Mouse (Mus musculus) embryonic facial prominence, embryonic 11.5 days (tissue): Measurements from ENCODE around the gene Cd207. TPM values are rescaled to one million over a fixed set of nuclear protein-coding genes. Genes with fewer than 3 reads are reported as not detected.
A peak's percentile ranks its signal among the peaks of the same experiment; 100 is the strongest.
"Not testable (repeated sequence)": the region's sequence is repeated elsewhere in the genome, so short reads cannot be mapped to it uniquely, and the experiment has no call there.

Experiments used
- ATAC-seq: fragments of 200-750 bp; cut with Nextera tagmentation; replicated peaks from 2 replicates; pipeline ENCODE4 v1.8.0; 2017; ENCODE audit warnings: low read depth; ENCODE audit not compliant: insufficient number of reproducible peaks, low FRiP score, low TSS enrichment
- DNase-seq: peaks from one replicate; pipeline ENCODE4 v3.0.0-alpha.2; 2015; ENCODE audit warnings: low spot score
- H3K27ac ChIP-seq: fragments of 300-500 bp; sonication (generic); replicated peaks from 2 replicates; pipeline ENCODE4 v1.5.1; 2014; ENCODE audit warnings: mild to moderate bottlenecking, low read depth, low read length, control low read depth
- H3K27me3 ChIP-seq: fragments of 300-500 bp; sonication (generic); 2 replicates; pipeline ENCODE4 v1.6.1; 2014; ENCODE audit warnings: mild to moderate bottlenecking, low read length, moderate library complexity, mixed read lengths; ENCODE audit not compliant: control insufficient read depth, insufficient read depth
- H3K36me3 ChIP-seq: fragments of 300-500 bp; sonication (generic); replicated peaks from 2 replicates; pipeline ENCODE4 v1.6.1; 2014; ENCODE audit warnings: low read depth, mild to moderate bottlenecking, low read length, moderate library complexity, mixed read lengths; ENCODE audit not compliant: control insufficient read depth, insufficient read depth
- H3K4me1 ChIP-seq: fragments of 300-500 bp; sonication (generic); 2 replicates; pipeline ENCODE4 v1.6.1; 2014; ENCODE audit warnings: low read length, mixed read lengths; ENCODE audit not compliant: control insufficient read depth, insufficient read depth
- H3K4me2 ChIP-seq: fragments of 300-500 bp; sonication (generic); 2 replicates; pipeline ENCODE4 v1.6.1; 2014; ENCODE audit warnings: low read depth, mild to moderate bottlenecking, control low read depth, low read length, moderate library complexity
- H3K4me3 ChIP-seq: fragments of 300-500 bp; sonication (generic); 2 replicates; pipeline ENCODE4 v1.5.1; 2014; ENCODE audit warnings: low read depth, low read length, control low read depth
- H3K9ac ChIP-seq: fragments of 300-500 bp; sonication (generic); replicated peaks from 2 replicates; pipeline ENCODE4 v1.6.1; 2014; ENCODE audit warnings: mild to moderate bottlenecking, control low read depth, low read length
- H3K9me3 ChIP-seq: fragments of 300-500 bp; sonication (generic); replicated peaks from 2 replicates; pipeline ENCODE4 v1.6.1; 2016; ENCODE audit warnings: mild to moderate bottlenecking, low read length, inconsistent platforms, mixed read lengths; ENCODE audit not compliant: control insufficient read depth
- WGBS: fragments of 180-500 bp; shearing (Covaris S2); extraction: QIAGEN DNeasy Blood & Tissue Kit; methylation state at CpG from one replicate; pipeline ENCODE4 v1.1.7; 2014; 5-methylcytosine and 5-hydroxymethylcytosine counted together
- polyA plus RNA-seq: library from polyadenylated mRNA; unstranded; fragments of >200 nt; fragmentation: Nextera tagmentation; extraction: Ambion mirVana; gene quantifications from 2 replicates; pipeline ENCODE4 v1.2.1, GENCODE M21; 2014

The Cd207 gene
- polyA plus RNA-seq, 1 experiment from 2014 or later, result not detected

GRCm38 (mm10) chr6:83646715-83647114, 30.9 kb downstream of the Cd207 start:
- no peak overlapping the region for H3K4me3 ChIP-seq
- WGBS, result 89% methylated on average over 10 of the region's 10 CpGs
- no peaks in the 10 kb centered on the region for H3K36me3 ChIP-seq
- no peak overlapping the region for H3K27ac ChIP-seq
- H3K9me3 ChIP-seq, result no peaks in the 10 kb centered on the region
- H3K4me2 ChIP-seq, result no peak overlapping the region
- no peaks in the 10 kb centered on the region for H3K4me1 ChIP-seq
- ATAC-seq, result no peak
- H3K9ac ChIP-seq, result no peak overlapping the region
- no peaks in the 10 kb centered on the region for H3K27me3 ChIP-seq
- DNase-seq, result no peak

GRCm38 (mm10) chr6:83635329-83635728, 42.3 kb downstream of the Cd207 start:
- H3K36me3 ChIP-seq, result no peaks in the 10 kb centered on the region
- H3K9me3 ChIP-seq, result no peaks in the 10 kb centered on the region
- H3K27ac ChIP-seq, result no peak overlapping the region
- H3K27me3 ChIP-seq, result no peaks in the 10 kb centered on the region
- DNase-seq (no peak), ATAC-seq (no peak)
- 79% methylated on average over 1 of the region's 1 CpGs for WGBS
- no peak overlapping the region for H3K4me3 ChIP-seq
- H3K9ac ChIP-seq, result no peak overlapping the region
- H3K4me2 ChIP-seq, result no peak overlapping the region
- no peaks in the 10 kb centered on the region for H3K4me1 ChIP-seq

GRCm38 (mm10) chr6:83634631-83635030, 43.0 kb downstream of the Cd207 start:
- DNase-seq, H3K4me1 ChIP-seq, H3K4me3 ChIP-seq, ATAC-seq, H3K27ac ChIP-seq, H3K9ac ChIP-seq, H3K4me2 ChIP-seq, H3K36me3 ChIP-seq, H3K9me3 ChIP-seq, H3K27me3 ChIP-seq: not testable (repeated sequence)
- 81% methylated on average over 4 of the region's 4 CpGs for WGBS

- not testable (repeated sequence) for H3K9ac ChIP-seq, H3K27ac ChIP-seq, H3K27me3 ChIP-seq, H3K9me3 ChIP-seq, H3K4me3 ChIP-seq, DNase-seq, H3K36me3 ChIP-seq, H3K4me2 ChIP-seq, H3K4me1 ChIP-seq
- WGBS, result 34% methylated on average over 5 of the region's 5 CpGs
- ATAC-seq, result 0 out of 2 replicates have a peak, but pooled peaks have one; percentile 34
These were observed 43.6 kb downstream of the Cd207 start for GRCm38 (mm10) chr6:83634106-83634505.

GRCm38 (mm10) chr6:83631815-83632214, 45.8 kb downstream of the Cd207 start:
- Histone ChIP-seq H3K36me3 (no peaks in the 10 kb centered on the region), H3K4me3 (no peak overlapping the region), H3K27ac (no peak overlapping the region), H3K9me3 (no peaks in the 10 kb centered on the region), H3K9ac (no peak overlapping the region), H3K27me3 (no peaks in the 10 kb centered on the region), H3K4me1 (no peaks in the 10 kb centered on the region), H3K4me2 (no peak overlapping the region)
- 72% methylated on average over 4 of the region's 4 CpGs for WGBS
- ATAC-seq (no peak), DNase-seq (no peak)

GRCm38 (mm10) chr6:83626781-83627180, 50.9 kb downstream of the Cd207 start:
- 64% methylated on average over 17 of the region's 17 CpGs for WGBS

More at GRCm38 (mm10) chr6:83626781-83627180, 50.9 kb downstream of the Cd207 start:
- H3K4me1 ChIP-seq, result no peaks in the 10 kb centered on the region
- no peak overlapping the region for H3K27ac ChIP-seq
- no peak for DNase-seq
- ATAC-seq, result no peak
- H3K27me3 ChIP-seq, result no peaks in the 10 kb centered on the region
- no peak overlapping the region for H3K4me3 ChIP-seq
- H3K9me3 ChIP-seq, result no peaks in the 10 kb centered on the region
- H3K9ac ChIP-seq, result no peak overlapping the region
- no peak overlapping the region for H3K4me2 ChIP-seq
- H3K36me3 ChIP-seq, result no peaks in the 10 kb centered on the region

Other genes with a start within 250 kb of the Cd207 start
- 24.3 and 27.9 TPM in 2 replicates for gene Tet3, start 218.8 kb downstream of the Cd207 start, polyA plus RNA-seq
- gene Dguok, start 170.9 kb downstream of the Cd207 start, polyA plus RNA-seq, result 56.1 and 66.2 TPM in 2 replicates
- 2.4 and 3.9 TPM in 2 replicates for gene Actg2, start 141.6 kb downstream of the Cd207 start, polyA plus RNA-seq
- gene Stambp, start 105.1 kb downstream of the Cd207 start, polyA plus RNA-seq, result 20.9 and 24.5 TPM in 2 replicates
- gene Clec4f, start 21.7 kb downstream of the Cd207 start, polyA plus RNA-seq, result not detected in 2 replicates
- gene Vax2, start 33.4 kb upstream of the Cd207 start, polyA plus RNA-seq, result 2.0 and 8.4 TPM in 2 replicates
- gene Atp6v1b1, start 65.1 kb upstream of the Cd207 start, polyA plus RNA-seq, result 0.22 TPM in 1 of 2 replicates, not detected in the other
- gene Ankrd53, start 84.8 kb upstream of the Cd207 start, polyA plus RNA-seq, result not detected in 2 replicates
- gene Tex261, start 98.0 kb upstream of the Cd207 start, polyA plus RNA-seq, result 53.5 and 56.8 TPM in 2 replicates
- gene Nagk, start 117.1 kb upstream of the Cd207 start, polyA plus RNA-seq, result 28.7 and 28.9 TPM in 2 replicates
- gene Paip2b, start 153.9 kb upstream of the Cd207 start, polyA plus RNA-seq, result 20.1 and 21.7 TPM in 2 replicates
- gene Zfp638, start 189.3 kb upstream of the Cd207 start, polyA plus RNA-seq, result 101 and 116 TPM in 2 replicates